ENCODE assay signal across 16 mouse cellular contexts in genomic region chr8:97461478-97461877, GRCm38 (mm10).
"Had no signal": no experiment of that assay in that cellular context is flagged by ENCODE, and none has a peak within 500 bp of the region (broad histone marks: within the 10 kb centered on the region; RNA-seq: fewer than 3 reads in every experiment).

No protein-coding gene starts in this region.

- DNase-seq: retina, postnatal 1 day; right cerebral cortex, adult 18-20 months; right cerebral cortex, postnatal 14 days; right cerebral cortex, postnatal 25 days; right cerebral cortex, postnatal 4 days; spleen, adult 18-20 months; thymus, adult 18-20 months; thymus, adult 2 months; thymus, postnatal 14 days; thymus, postnatal 25 days; thymus, postnatal 36 days; thymus, postnatal 4 days had no signal

- H3K27ac ChIP-seq: neural tube, embryonic 13.5 days; neural tube, embryonic 15.5 days; stomach, embryonic 15.5 days; stomach, postnatal 0 days had no signal

- H3K9me3 ChIP-seq: neural tube, embryonic 13.5 days; neural tube, embryonic 15.5 days; stomach, embryonic 15.5 days had no signal

- H3K36me3 ChIP-seq: neural tube, embryonic 13.5 days; neural tube, embryonic 15.5 days; stomach, embryonic 15.5 days had no signal

- H3K9ac ChIP-seq: neural tube, embryonic 13.5 days; neural tube, embryonic 15.5 days; stomach, embryonic 15.5 days had no signal

- H3K4me1 ChIP-seq: neural tube, embryonic 13.5 days; neural tube, embryonic 15.5 days; stomach, embryonic 15.5 days had no signal

- H3K27me3 ChIP-seq: neural tube, embryonic 13.5 days; neural tube, embryonic 15.5 days; stomach, embryonic 15.5 days had no signal

- H3K4me3 ChIP-seq: neural tube, embryonic 13.5 days; neural tube, embryonic 15.5 days; stomach, embryonic 15.5 days had no signal
